Mouse (Mus musculus) lung, postnatal 0 days (tissue): ENCODE results near the gene Commd9. TPM values are rescaled to one million over a fixed set of nuclear protein-coding genes. Genes with fewer than 3 reads are reported as not detected.

ENCODE experiments used
- ATAC-seq: fragments of 200-750 bp; cut with Nextera tagmentation; 2 replicates; pipeline ENCODE4 v1.8.0; 2017; ENCODE audit warnings: moderate library complexity
- DNase-seq: peaks from one replicate; pipeline ENCODE4 v3.0.0-alpha.2; 2016; ENCODE audit warnings: low spot score
- H3K27ac ChIP-seq: fragments of 300-500 bp; sonication (generic); 2 replicates; pipeline ENCODE4 v1.5.1; 2014; ENCODE audit warnings: antibody characterized with exemption, mild to moderate bottlenecking, low read length, mixed read lengths
- H3K27me3 ChIP-seq: fragments of 300-500 bp; sonication (generic); replicated peaks from 2 replicates; pipeline ENCODE4 v1.6.1; 2014; ENCODE audit warnings: low read length, mixed read lengths; ENCODE audit not compliant: insufficient read depth
- H3K36me3 ChIP-seq: fragments of 300-500 bp; sonication (generic); 2 replicates; pipeline ENCODE4 v1.6.1; 2014; ENCODE audit warnings: low read length, mixed read lengths; ENCODE audit not compliant: insufficient read depth
- H3K4me1 ChIP-seq: fragments of 300-500 bp; sonication (generic); 2 replicates; pipeline ENCODE4 v1.6.1; 2014; ENCODE audit warnings: antibody characterized with exemption, low read depth, low read length, mixed read lengths; ENCODE audit not compliant: insufficient read depth
- H3K4me2 ChIP-seq: fragments of 300-500 bp; sonication (generic); replicated peaks from 2 replicates; pipeline ENCODE4 v1.6.1; 2014; ENCODE audit warnings: low read depth, mild to moderate bottlenecking, low read length, moderate library complexity, mixed read lengths
- H3K4me3 ChIP-seq: fragments of 300-500 bp; sonication (generic); 2 replicates; pipeline ENCODE4 v1.5.1; 2014; ENCODE audit warnings: low read depth, low read length
- H3K9ac ChIP-seq: fragments of 300-500 bp; sonication (generic); replicated peaks from 2 replicates; pipeline ENCODE4 v1.6.1; 2014; ENCODE audit warnings: low read depth, mild to moderate bottlenecking
- H3K9me3 ChIP-seq: fragments of 300-500 bp; sonication (generic); 2 replicates; pipeline ENCODE4 v1.6.1; 2016; ENCODE audit warnings: low read length, mixed read lengths
- CTCF ChIP-seq: IDR thresholded peaks from 2 replicates; pipeline ENCODE4 v1.5.1; 2016; ENCODE audit warnings: antibody characterized with exemption, mild to moderate bottlenecking
- EP300 ChIP-seq: IDR thresholded peaks from 2 replicates; pipeline ENCODE4 v1.6.1; 2016; ENCODE audit warnings: antibody characterized with exemption, mild to moderate bottlenecking, control low read depth
- WGBS: fragments of 180-500 bp; shearing (Covaris S2); extraction: QIAGEN DNeasy Blood & Tissue Kit; methylation state at CpG from one replicate; pipeline ENCODE4 v1.1.7; 2014; 5-methylcytosine and 5-hydroxymethylcytosine counted together
- polyA plus RNA-seq: library from polyadenylated mRNA; unstranded; fragments of >200 nt; fragmentation: Nextera tagmentation; extraction: Ambion mirVana; gene quantifications from 2 replicates; pipeline ENCODE4 v1.2.1, GENCODE M21; 2015

Gene Commd9
- 44.8 and 50.0 TPM in 2 replicates for polyA plus RNA-seq

DNA sequence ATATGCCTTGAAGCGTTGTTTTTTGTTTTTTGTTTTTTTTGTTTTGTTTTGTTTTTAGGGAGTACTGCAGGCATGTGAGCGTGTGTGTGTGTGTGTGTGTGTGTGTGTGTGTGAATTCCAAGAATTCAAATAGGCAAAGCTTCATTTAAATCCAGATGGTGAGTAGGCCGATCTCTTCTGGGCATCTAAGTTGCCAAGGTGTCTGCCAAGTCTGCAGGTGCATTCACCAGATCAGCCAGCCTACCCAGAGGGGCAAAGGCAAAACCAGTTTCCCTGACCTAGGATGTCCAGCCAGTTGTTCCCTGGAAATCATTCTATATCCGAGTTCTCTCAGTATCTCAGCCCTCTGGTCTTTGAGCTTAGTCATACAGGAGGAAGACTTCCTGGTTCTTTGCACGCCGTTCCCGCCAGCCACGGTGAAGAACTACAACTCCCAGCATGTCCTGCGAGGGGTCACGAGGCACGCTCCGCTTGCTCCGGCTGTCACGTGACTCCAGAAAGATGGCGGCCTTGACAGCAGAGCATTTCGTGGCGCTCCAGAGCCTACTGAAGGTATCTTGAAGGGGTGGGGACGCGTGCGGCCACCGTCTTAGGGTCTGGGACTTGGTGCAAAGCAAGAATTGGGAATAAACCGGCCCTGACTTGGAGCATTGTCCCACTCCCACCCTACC lies at the start of gene Commd9:
Gene Commd9 (plus strand): TSS at position 480 of the 671 bp plus-strand sequence.
- DNase-seq = peak; percentile 98
- TF ChIP-seq CTCF (no peak), EP300 (no peak)
- ATAC-seq = peak; percentile 98
- Histone ChIP-seq H3K27me3 (no peaks in the 10 kb centered on the region), H3K36me3 (no peaks in the 10 kb centered on the region), H3K9ac (peak within 1 kb of the TSS; percentile 43), H3K4me3 (peak within 1 kb of the TSS; percentile 61), H3K4me1 (peaks cover 8% of the 10 kb centered on the region; the same call in 1 of the 2 replicates), H3K4me2 (peak within 1 kb of the TSS; percentile 74), H3K9me3 (no peaks in the 10 kb centered on the region), H3K27ac (no peak within 1 kb of the TSS)
- 15% methylated on average over 22 of the region's 22 CpGs for WGBS

DNA sequence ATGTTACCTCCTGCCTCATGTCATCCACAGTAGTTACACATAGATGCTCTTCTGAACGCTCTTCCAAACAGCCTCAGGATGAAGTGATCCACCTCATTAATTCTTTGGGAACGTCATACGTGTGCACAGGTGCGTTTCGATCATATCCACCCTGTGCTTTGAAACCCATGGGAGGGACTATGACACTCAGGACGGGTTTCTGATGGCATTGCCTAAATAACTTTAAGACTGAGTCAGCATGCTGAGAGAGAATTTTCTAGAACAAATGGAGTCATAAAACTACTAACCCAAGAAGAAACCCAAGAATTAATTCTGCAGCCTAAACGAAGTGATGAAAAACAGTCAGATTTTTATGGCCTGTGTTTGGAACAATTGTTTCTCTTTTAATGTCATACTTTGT lies 43.3 kb upstream of the Commd9 start:
- no peaks in the 10 kb centered on the region for H3K9me3 ChIP-seq
- WGBS = 79% methylated on average over 7 of the region's 7 CpGs

DNA sequence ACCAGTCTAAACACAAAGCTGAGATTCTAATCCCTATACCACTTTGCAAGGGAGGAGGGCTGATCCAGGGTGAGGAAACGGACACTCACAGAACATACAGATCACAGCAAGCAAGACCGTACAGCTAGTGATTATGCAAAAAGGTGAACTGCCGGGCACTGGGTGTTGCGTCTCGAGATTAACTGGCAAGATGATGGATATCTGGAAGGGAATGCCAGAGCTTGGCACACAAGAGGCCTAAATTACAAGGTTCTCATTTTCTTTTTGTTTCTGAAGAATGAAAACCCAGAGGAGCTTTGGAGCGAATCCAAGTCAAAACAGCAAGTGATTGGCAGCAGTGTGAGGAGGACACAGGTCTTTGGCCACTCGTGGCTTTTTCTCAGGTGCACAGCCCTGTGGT lies 31.3 kb upstream of the Commd9 start:
- Histone ChIP-seq H3K4me1 (no peaks in the 10 kb centered on the region), H3K9me3 (no peaks in the 10 kb centered on the region), H3K27me3 (no peaks in the 10 kb centered on the region), H3K4me2 (no peak overlapping the region), H3K9ac (no peak overlapping the region), H3K27ac (no peak overlapping the region), H3K36me3 (no peaks in the 10 kb centered on the region), H3K4me3 (no peak overlapping the region)
- DNase-seq (no peak), ATAC-seq (no peak)
- TF ChIP-seq CTCF (no peak), EP300 (no peak)
- WGBS = 51% methylated on average over 7 of the region's 7 CpGs

More for the DNA sequence above, 43.3 kb upstream of the Commd9 start:
- Histone ChIP-seq H3K4me2 (no peak overlapping the region), H3K4me3 (no peak overlapping the region), H3K27me3 (no peaks in the 10 kb centered on the region), H3K36me3 (no peaks in the 10 kb centered on the region), H3K27ac (no peak overlapping the region), H3K9ac (no peak overlapping the region), H3K4me1 (no peaks in the 10 kb centered on the region)
- TF ChIP-seq CTCF (no peak), EP300 (no peak)
- DNase-seq = no peak
- ATAC-seq = no peak

DNA sequence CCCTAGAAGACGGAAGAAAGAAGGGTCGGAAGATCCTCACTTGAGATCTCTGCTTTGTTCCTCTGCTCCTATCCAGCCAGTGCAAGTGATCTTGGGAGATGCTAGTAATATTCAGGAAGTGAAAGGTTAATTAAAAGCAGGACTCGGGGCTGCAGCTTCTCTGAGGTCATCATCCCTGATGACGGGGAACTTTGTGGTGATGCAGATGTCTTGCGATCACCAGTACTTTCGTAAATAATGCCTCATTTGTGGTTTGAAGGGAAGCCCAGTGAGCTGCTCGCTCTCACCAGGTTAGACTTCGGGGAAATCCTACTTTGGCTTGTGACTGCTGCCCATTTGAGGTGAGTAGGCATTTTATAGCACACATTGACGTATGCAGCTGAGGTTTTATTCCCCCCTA lies 29.9 kb upstream of the Commd9 start:
- Histone ChIP-seq H3K36me3 (no peaks in the 10 kb centered on the region), H3K27me3 (no peaks in the 10 kb centered on the region), H3K27ac (no peak overlapping the region), H3K9me3 (no peaks in the 10 kb centered on the region), H3K4me2 (no peak overlapping the region), H3K4me1 (no peaks in the 10 kb centered on the region), H3K9ac (no peak overlapping the region), H3K4me3 (no peak overlapping the region)
- TF ChIP-seq EP300 (no peak), CTCF (no peak)
- 81% methylated on average over 9 of the region's 9 CpGs for WGBS
- ATAC-seq (no peak), DNase-seq (no peak)

DNA sequence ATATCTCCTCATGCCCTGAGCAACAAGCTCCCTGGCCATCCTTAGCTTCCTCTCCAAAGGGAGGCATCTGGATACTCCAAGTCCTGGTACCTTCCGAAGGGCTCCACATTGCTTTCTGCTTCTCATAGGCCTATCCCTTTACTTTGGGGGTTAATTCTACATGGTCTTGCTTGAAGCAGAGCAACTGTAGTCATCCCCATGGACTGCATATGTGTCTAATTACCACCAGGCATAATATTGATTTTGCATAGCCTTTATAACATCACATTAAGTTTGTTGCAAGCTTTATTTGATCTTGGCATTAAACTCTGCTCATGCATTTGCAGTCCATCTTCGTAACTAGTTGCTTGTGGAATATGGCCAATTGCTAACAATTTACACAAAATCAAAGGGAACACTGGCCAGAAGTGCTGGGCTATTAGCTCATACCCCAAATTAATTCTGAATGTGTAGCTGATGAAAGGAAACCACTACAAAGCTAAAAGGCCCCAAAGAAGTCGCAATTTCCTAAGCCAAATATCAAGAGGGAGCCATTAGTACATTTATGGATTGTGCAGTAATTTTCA lies 25.0 kb upstream of the Commd9 start:
- H3K27me3 ChIP-seq = no peaks in the 10 kb centered on the region
- no peak for ATAC-seq

DNA sequence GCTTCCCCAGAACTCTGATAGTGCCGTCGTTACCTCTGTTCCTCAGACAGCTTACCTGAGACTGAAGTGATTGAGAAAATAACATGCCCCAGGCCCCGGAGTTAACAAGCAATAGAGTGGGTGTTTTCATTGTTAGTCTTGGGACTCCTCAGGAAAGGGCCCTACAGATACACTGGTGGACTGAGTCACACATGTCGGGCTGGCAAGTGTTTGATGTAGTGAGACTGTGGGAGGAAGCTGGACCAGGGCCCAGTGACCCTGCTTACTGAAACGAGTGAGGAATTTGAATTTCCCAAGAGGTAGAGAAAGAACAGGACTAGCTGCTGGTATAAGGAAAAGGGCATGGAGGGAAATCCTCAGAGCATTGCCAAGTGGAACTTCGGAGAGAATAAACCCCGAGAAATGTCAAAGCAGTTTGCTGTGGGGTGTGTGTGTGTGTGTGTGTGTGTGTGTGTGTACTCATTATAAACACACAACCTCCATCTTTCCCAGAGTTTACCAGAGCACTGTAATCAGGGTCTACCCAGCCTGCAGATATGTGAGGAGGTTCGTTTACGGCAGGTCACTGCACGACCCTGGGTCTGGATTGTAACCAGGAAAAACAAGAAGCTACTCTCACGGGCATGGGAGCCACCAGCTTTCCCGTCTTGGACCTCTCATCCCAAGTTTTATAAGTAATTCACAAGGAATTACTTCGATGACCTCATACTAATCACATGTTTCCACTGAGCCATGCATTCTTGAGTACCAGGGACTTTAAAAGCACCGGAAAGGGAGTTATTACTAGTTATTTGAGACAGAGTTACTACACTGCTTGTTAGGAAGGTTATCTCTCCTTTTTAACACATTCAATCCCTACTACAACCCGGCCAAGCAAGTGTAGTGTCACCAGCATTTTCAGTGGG lies 23.6 kb upstream of the Commd9 start:
- TF ChIP-seq EP300 (peak; percentile 58; the same call in 1 of the 2 replicates), CTCF (no peak)
- peak; percentile 93 for DNase-seq
- H3K36me3 ChIP-seq = no peaks in the 10 kb centered on the region
- no peaks in the 10 kb centered on the region for H3K27me3 ChIP-seq
- no peaks in the 10 kb centered on the region for H3K9me3 ChIP-seq
- H3K9ac ChIP-seq = no peak overlapping the region
- no peak overlapping the region for H3K4me2 ChIP-seq
- peak overlapping the region; percentile 58 for H3K27ac ChIP-seq
- peak; percentile 98 for ATAC-seq
- WGBS = 27% methylated on average over 15 of the region's 15 CpGs
- no peak overlapping the region for H3K4me3 ChIP-seq
- H3K4me1 ChIP-seq = no peaks in the 10 kb centered on the region

More for the DNA sequence above, 25.0 kb upstream of the Commd9 start:
- TF ChIP-seq EP300 = no peak
- no peak for TF ChIP-seq CTCF
- no peak for DNase-seq
- Histone ChIP-seq H3K4me2 (no peak overlapping the region), H3K4me3 (no peak overlapping the region), H3K36me3 (no peaks in the 10 kb centered on the region), H3K4me1 (no peaks in the 10 kb centered on the region), H3K9ac (no peak overlapping the region), H3K9me3 (no peaks in the 10 kb centered on the region), H3K27ac (no peak overlapping the region)
- WGBS = 90% methylated on average over 3 of the region's 3 CpGs
